Mouse (Mus musculus) frontal cortex, postnatal 36 days (tissue): ENCODE results near the gene Cfap58.

Experiments
- DNase-seq, 2 experiments: peaks; one replicate each; pipeline ENCODE4 v3.0.0; 2022; ENCODE audit warnings: low spot score in 2 of 2

The Cfap58 gene

DNA sequence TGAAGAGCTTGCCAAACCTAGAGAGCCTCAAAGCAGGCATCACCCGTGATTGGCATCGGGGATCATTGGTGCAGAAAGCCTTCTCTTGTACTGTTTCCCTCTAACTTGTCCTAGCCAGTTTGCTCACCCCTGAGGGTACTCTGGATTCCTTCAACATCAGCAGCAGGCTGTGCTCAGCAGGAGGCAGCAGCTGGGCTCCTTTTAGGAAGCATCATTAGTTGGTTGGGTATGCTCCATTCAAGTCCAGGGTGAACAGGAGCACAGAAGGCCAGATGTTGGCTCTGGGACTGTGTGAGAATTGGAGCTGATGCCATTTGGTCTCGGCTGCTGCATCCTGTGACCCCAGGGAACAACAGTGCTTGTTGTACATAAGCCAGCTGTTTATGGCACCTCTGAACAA, 142.2 kb downstream of the Cfap58 start:
- no peak for DNase-seq

DNA sequence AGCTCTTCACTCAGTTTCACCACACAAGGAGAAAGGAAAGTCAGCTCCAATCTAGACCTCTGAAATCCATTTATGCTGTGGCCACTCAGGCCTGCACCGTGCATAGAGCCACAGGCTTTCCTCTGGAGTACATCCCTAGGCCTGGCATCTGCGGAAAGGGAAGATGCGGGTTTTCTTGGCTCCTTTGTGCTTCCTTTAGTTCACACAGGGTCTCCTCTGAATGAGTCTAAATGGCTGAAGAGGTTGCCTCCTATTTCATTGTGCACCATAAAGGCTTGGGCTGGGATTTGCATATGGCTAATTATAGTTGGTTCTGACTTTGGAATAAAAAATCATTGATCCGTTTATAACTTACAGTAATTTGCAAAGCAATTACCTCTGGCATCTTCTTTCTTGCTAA, 144.0 kb downstream of the Cfap58 start:
- DNase-seq = no peak
